Mouse (Mus musculus) forebrain, embryonic 15.5 days (tissue): Measurements from ENCODE around the gene Dnajc16. TPM values are rescaled to one million over a fixed set of nuclear protein-coding genes. Genes with fewer than 3 reads are reported as not detected.

ENCODE experiments used
- ATAC-seq: fragments of 200-750 bp; cut with Nextera tagmentation; replicated peaks from 2 replicates; pipeline ENCODE4 v1.8.0; 2017; ENCODE audit warnings: mild to moderate bottlenecking, moderate TSS enrichment, moderate library complexity
- H3K27ac ChIP-seq: fragments of 300-500 bp; sonication (generic); replicated peaks from 2 replicates; pipeline ENCODE4 v1.5.1; 2015; ENCODE audit warnings: mild to moderate bottlenecking, inconsistent platforms
- H3K27me3 ChIP-seq: fragments of 300-500 bp; sonication (generic); 2 replicates; pipeline ENCODE4 v1.6.1; 2015; ENCODE audit warnings: inconsistent platforms
- H3K36me3 ChIP-seq: fragments of 300-500 bp; sonication (generic); 2 replicates; pipeline ENCODE4 v1.6.1; 2015; ENCODE audit warnings: mild to moderate bottlenecking, inconsistent platforms
- H3K4me1 ChIP-seq: fragments of 300-500 bp; sonication (generic); 2 replicates; pipeline ENCODE4 v1.6.1; 2015; ENCODE audit warnings: inconsistent platforms
- H3K4me2 ChIP-seq: fragments of 300-500 bp; sonication (generic); replicated peaks from 2 replicates; pipeline ENCODE4 v1.6.1; 2015; ENCODE audit warnings: mild to moderate bottlenecking, inconsistent platforms
- H3K4me3 ChIP-seq: fragments of 300-500 bp; sonication (generic); 2 replicates; pipeline ENCODE4 v1.5.1; 2015; ENCODE audit warnings: mild to moderate bottlenecking, inconsistent platforms
- H3K9ac ChIP-seq: fragments of 300-500 bp; sonication (generic); replicated peaks from 2 replicates; pipeline ENCODE4 v1.6.1; 2015; ENCODE audit warnings: mild to moderate bottlenecking, inconsistent platforms
- H3K9me3 ChIP-seq: fragments of 300-500 bp; sonication (generic); 2 replicates; pipeline ENCODE4 v1.6.1; 2016; ENCODE audit warnings: inconsistent platforms
- WGBS: fragments of 180-500 bp; shearing (Covaris S2); methylation state at CpG from one replicate; pipeline ENCODE4 v1.1.7; 2015; ENCODE audit warnings: mixed read lengths; 5-methylcytosine and 5-hydroxymethylcytosine counted together
- polyA plus RNA-seq: library from polyadenylated mRNA; unstranded; fragments of >200 nt; fragmentation: Nextera tagmentation; extraction: Ambion mirVana; gene quantifications from 2 replicates; pipeline ENCODE4 v1.2.1, GENCODE M21; 2015

Gene Dnajc16
- 5.2 and 5.3 TPM in 2 replicates for polyA plus RNA-seq

- Histone ChIP-seq H3K9me3 (no peaks in the 10 kb centered on the region), H3K4me3 (peak within 1 kb of the TSS; percentile 91), H3K36me3 (peaks cover 2% of the 10 kb centered on the region; the same call in 1 of the 2 replicates), H3K4me1 (peaks cover 31% of the 10 kb centered on the region), H3K9ac (peak within 1 kb of the TSS; percentile 95), H3K27ac (peak within 1 kb of the TSS; percentile 75), H3K4me2 (peak within 1 kb of the TSS; percentile 82), H3K27me3 (no peaks in the 10 kb centered on the region)
- under 1% methylated on average over 42 of the region's 42 CpGs for WGBS
- peak; percentile 90 for ATAC-seq
Measured at GRCm38 (mm10) chr4:141790524-141790990, at the start of gene Dnajc16. Dnajc16 (minus strand) TSS chr4:141790931.

- no peak overlapping the region for H3K4me2 ChIP-seq
Measured at GRCm38 (mm10) chr4:141834536-141835095, 43.9 kb upstream of the Dnajc16 start.

GRCm38 (mm10) chr4:141833911-141834310, 43.2 kb upstream of the Dnajc16 start:
- H3K27ac ChIP-seq = no peak overlapping the region
- H3K36me3 ChIP-seq = no peaks in the 10 kb centered on the region
- no peaks in the 10 kb centered on the region for H3K27me3 ChIP-seq
- H3K9ac ChIP-seq = no peak overlapping the region
- no peaks in the 10 kb centered on the region for H3K4me1 ChIP-seq
- no peak overlapping the region for H3K4me2 ChIP-seq
- ATAC-seq = no peak
- WGBS = 61% methylated on average over 1 of the region's 1 CpGs
- H3K9me3 ChIP-seq = no peaks in the 10 kb centered on the region
- H3K4me3 ChIP-seq = no peak overlapping the region

More at GRCm38 (mm10) chr4:141834536-141835095, 43.9 kb upstream of the Dnajc16 start:
- H3K9ac ChIP-seq = no peak overlapping the region
- WGBS = 71% methylated on average over 5 of the region's 5 CpGs
- no peak overlapping the region for H3K27ac ChIP-seq
- H3K4me3 ChIP-seq = no peak overlapping the region
- no peaks in the 10 kb centered on the region for H3K27me3 ChIP-seq
- H3K9me3 ChIP-seq = no peaks in the 10 kb centered on the region
- H3K4me1 ChIP-seq = no peaks in the 10 kb centered on the region
- no peak for ATAC-seq
- H3K36me3 ChIP-seq = no peaks in the 10 kb centered on the region

DNA sequence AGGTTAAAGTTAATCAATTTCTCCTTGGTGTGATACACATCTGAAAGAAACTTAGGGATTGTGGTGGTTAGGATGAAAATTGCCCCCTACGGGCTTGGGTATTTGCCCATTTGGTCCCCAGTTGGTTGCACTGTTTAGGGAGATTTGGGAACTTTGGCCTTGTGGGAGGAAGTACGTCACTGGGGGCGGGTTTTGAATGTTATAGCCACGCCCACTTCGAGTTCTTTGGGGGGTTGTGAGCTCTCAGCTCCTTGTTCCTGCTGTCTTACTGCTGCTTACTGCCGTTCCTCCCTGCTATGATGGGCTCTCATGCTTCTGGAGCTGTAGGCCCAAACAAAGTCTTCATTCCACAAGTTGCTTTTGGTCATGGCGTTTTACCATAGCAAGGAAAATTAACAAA, 40.6 kb upstream of the Dnajc16 start:
- Histone ChIP-seq H3K9ac (no peak overlapping the region), H3K4me2 (no peak overlapping the region), H3K9me3 (no peaks in the 10 kb centered on the region), H3K27me3 (no peaks in the 10 kb centered on the region), H3K4me1 (no peaks in the 10 kb centered on the region), H3K27ac (no peak overlapping the region), H3K36me3 (no peaks in the 10 kb centered on the region), H3K4me3 (no peak overlapping the region)
- no peak for ATAC-seq
- WGBS = 87% methylated on average over 7 of the region's 7 CpGs

- H3K9me3 ChIP-seq = no peaks in the 10 kb centered on the region
- H3K27ac ChIP-seq = no peak overlapping the region
- H3K4me2 ChIP-seq = no peak overlapping the region
- ATAC-seq = no peak
- H3K4me3 ChIP-seq = no peak overlapping the region
- H3K36me3 ChIP-seq = no peaks in the 10 kb centered on the region
- no peaks in the 10 kb centered on the region for H3K4me1 ChIP-seq
- 44% methylated on average over 11 of the region's 11 CpGs for WGBS
- H3K27me3 ChIP-seq = no peaks in the 10 kb centered on the region
- no peak overlapping the region for H3K9ac ChIP-seq
Measured at GRCm38 (mm10) chr4:141830381-141830780, 39.6 kb upstream of the Dnajc16 start.

GRCm38 (mm10) chr4:141828177-141828576, 37.4 kb upstream of the Dnajc16 start:
- no peaks in the 10 kb centered on the region for H3K36me3 ChIP-seq
- ATAC-seq = no peak
- WGBS = 74% methylated on average over 4 of the region's 4 CpGs
- no peak overlapping the region for H3K9ac ChIP-seq
- no peaks in the 10 kb centered on the region for H3K9me3 ChIP-seq
- H3K27ac ChIP-seq = no peak overlapping the region
- H3K4me1 ChIP-seq = no peaks in the 10 kb centered on the region
- H3K4me2 ChIP-seq = no peak overlapping the region
- H3K4me3 ChIP-seq = no peak overlapping the region
- H3K27me3 ChIP-seq = no peaks in the 10 kb centered on the region

- Histone ChIP-seq H3K4me2 (no peak overlapping the region), H3K4me3 (no peak overlapping the region), H3K36me3 (no peaks in the 10 kb centered on the region), H3K9me3 (no peaks in the 10 kb centered on the region), H3K27me3 (no peaks in the 10 kb centered on the region), H3K9ac (no peak overlapping the region), H3K4me1 (no peaks in the 10 kb centered on the region), H3K27ac (no peak overlapping the region)
- no peak for ATAC-seq
- WGBS = 95% methylated on average over 2 of the region's 2 CpGs
Measured at GRCm38 (mm10) chr4:141827401-141827800, 36.7 kb upstream of the Dnajc16 start.

DNA sequence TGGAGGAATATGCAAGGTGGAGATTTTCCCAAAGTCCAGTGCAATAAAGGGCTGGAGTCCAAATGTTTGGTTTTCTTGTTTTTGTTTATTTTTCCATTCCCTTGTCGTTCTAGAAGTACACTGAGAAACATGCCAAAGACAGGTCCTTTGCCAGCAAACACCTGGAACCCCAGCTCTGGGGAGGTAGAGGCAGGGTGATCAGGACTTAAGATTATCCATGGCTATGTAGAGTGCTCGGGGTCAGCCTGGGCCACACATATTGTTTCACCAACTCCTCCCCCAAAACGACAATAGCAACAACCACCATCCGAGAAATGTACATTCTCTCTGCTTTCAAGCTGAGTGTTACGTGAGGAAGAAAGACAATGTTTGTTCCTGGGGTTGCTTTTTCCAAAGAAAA, 35.3 kb upstream of the Dnajc16 start, which contains the start of gene Cela2a:
Gene Cela2a, minus strand, starts transcription at position 101 of the 400 bp plus-strand sequence.
- Histone ChIP-seq H3K9me3 (no peaks in the 10 kb centered on the region), H3K27ac (no peak within 1 kb of the TSS), H3K4me1 (no peaks in the 10 kb centered on the region), H3K9ac (no peak within 1 kb of the TSS), H3K4me3 (no peak within 1 kb of the TSS), H3K27me3 (no peaks in the 10 kb centered on the region), H3K36me3 (no peaks in the 10 kb centered on the region), H3K4me2 (no peak within 1 kb of the TSS)
- ATAC-seq = no peak
- WGBS = 68% methylated on average over 5 of the region's 5 CpGs

DNA sequence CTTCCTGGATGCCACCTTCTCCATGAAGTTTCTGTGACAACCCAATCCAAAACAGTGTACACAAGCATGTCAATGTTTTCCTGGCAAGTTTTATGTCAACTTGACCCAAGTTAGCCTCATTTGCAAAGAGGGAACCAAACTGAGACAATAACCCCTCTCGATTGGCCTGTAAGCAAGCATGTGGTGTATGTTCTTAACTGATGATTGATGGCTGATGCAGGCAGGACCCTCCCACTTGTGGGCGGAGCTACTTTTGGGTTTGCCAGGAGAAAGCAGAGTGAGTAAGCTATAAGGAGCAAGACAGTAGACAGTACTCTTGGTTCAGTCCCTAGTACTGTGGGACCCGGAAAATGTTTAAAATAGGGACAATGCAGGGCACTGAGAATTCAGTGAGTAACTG, 32.2 kb upstream of the Dnajc16 start:
- Histone ChIP-seq H3K9me3 (no peaks in the 10 kb centered on the region), H3K36me3 (no peaks in the 10 kb centered on the region), H3K9ac (no peak overlapping the region), H3K4me3 (no peak overlapping the region), H3K4me1 (no peaks in the 10 kb centered on the region), H3K27ac (no peak overlapping the region), H3K27me3 (no peaks in the 10 kb centered on the region), H3K4me2 (no peak overlapping the region)
- WGBS = 69% methylated on average over 3 of the region's 3 CpGs
- ATAC-seq = no peak

DNA sequence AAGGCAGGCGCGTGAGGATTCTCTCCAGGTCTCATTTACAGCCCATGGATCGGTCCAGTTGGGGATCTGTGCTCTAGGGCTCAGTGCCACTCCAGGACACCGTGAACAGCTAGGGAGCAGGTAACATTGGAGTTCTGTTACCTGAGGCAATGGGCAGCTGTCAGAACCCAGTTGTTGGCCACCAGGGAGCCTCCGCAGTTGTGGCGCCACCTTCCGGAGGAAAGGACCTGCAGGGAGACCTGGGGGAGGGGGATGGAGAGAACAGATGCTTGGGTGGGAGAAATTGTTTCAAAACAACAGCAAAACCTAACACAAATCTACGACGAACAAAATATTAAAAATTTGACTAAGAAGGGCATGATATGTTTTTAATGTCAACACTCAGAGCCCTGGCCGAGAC, 31.4 kb upstream of the Dnajc16 start:
- 79% methylated on average over 10 of the region's 10 CpGs for WGBS
- ATAC-seq = no peak
- H3K9ac ChIP-seq = no peak overlapping the region
- no peak overlapping the region for H3K4me2 ChIP-seq
- H3K9me3 ChIP-seq = no peaks in the 10 kb centered on the region
- H3K4me3 ChIP-seq = no peak overlapping the region
- H3K4me1 ChIP-seq = no peaks in the 10 kb centered on the region
- H3K27me3 ChIP-seq = no peaks in the 10 kb centered on the region
- H3K27ac ChIP-seq = no peak overlapping the region
- H3K36me3 ChIP-seq = no peaks in the 10 kb centered on the region

DNA sequence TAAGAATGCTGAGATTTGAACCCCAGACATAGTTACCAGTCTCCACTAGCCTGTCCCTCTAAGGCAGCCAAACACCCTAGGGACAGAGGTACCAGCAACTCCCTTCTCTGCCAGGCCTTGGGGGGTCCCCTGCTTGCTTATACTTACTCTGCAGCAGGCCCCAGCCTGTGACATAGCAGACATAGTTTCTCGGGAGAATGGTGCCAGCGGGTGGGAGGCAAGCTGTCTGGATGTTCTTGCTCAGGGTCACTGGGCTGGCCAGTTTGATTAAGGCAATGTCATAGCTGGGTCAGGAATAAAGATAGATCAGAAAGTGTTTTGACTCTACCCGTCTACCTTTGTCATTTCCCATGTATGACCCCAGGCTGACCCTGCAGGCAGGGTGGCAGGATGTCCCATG, 30.4 kb upstream of the Dnajc16 start:
- Histone ChIP-seq H3K9me3 (no peaks in the 10 kb centered on the region), H3K27me3 (no peaks in the 10 kb centered on the region), H3K4me1 (no peaks in the 10 kb centered on the region), H3K4me3 (no peak overlapping the region), H3K36me3 (no peaks in the 10 kb centered on the region), H3K27ac (no peak overlapping the region), H3K4me2 (no peak overlapping the region), H3K9ac (no peak overlapping the region)
- ATAC-seq = no peak
- WGBS = 85% methylated on average over 3 of the region's 3 CpGs

DNA sequence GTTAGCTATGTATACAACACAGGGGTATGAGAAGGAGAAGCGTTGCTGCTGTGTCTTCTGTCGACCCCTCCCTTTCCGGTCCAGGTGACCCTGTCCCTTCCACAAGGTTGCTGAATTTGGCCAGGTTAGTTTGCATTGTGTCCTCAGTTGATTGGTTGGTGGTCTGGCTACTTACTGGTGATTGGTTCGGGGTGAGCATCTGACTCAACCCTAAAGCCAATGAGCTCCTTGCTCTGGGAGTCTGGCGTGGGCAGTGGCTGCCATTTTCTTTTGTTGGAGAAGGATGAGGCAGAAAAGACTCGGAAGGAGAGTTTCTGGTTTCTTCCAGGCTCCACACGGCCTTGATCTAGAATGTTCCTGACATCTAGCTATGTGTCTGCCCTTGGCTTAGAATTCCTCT, 28.6 kb upstream of the Dnajc16 start:
- H3K27me3 ChIP-seq = no peaks in the 10 kb centered on the region
- H3K4me3 ChIP-seq = no peak overlapping the region
- H3K27ac ChIP-seq = no peak overlapping the region
- no peaks in the 10 kb centered on the region for H3K4me1 ChIP-seq
- ATAC-seq = no peak
- H3K4me2 ChIP-seq = no peak overlapping the region
- no peaks in the 10 kb centered on the region for H3K9me3 ChIP-seq
- 94% methylated on average over 7 of the region's 7 CpGs for WGBS
- H3K9ac ChIP-seq = no peak overlapping the region
- no peaks in the 10 kb centered on the region for H3K36me3 ChIP-seq

DNA sequence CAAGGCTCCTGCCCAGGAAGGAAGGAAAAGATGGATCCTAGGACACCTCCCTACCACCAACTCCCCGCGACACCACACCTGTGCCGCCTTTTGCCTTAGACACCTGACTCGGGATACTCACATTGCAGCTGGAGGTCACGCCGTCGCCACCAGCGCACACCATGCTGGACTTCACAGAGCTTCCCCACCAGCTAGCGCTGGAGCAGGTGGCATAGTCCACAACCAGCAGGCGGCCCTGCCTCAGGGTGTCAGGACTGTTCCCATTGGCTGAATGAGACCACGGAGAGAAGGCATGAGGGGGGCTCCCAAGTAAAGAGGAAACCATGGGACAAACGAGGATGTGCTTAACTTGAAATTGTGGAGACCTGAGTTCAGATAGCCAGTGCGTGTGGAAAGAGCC, 28.1 kb upstream of the Dnajc16 start:
- no peak for ATAC-seq
- H3K27ac ChIP-seq = no peak overlapping the region
- H3K9ac ChIP-seq = no peak overlapping the region
- no peaks in the 10 kb centered on the region for H3K9me3 ChIP-seq
- 0 out of 2 replicates have a peak, but pooled peaks cover 2% of the 10 kb centered on the region for H3K36me3 ChIP-seq
- H3K4me3 ChIP-seq = no peak overlapping the region
- 91% methylated on average over 13 of the region's 13 CpGs for WGBS
- H3K4me2 ChIP-seq = no peak overlapping the region
- H3K27me3 ChIP-seq = no peaks in the 10 kb centered on the region
- H3K4me1 ChIP-seq = no peaks in the 10 kb centered on the region
